Mouse (Mus musculus) heart, postnatal 14 days (tissue): ENCODE data around the gene Mastl. TPM values are rescaled to one million over a fixed set of nuclear protein-coding genes. Genes with fewer than 3 reads are reported as not detected.

ENCODE experiments used
- DNase-seq, 2 experiments: peaks; one replicate each; pipeline ENCODE4 v3.0.0; 2021 to 2022
- intact Hi-C: fragments of 180-260 bp; cut with DNase I; formaldehyde crosslinking; loops from one replicate; pipeline ENCODE4 v1.15.1; 2025
- total RNA-seq, 2 experiments: library from RNA; stranded (reverse); gene quantifications; 2 replicates each; pipeline ENCODE4 v1.2.3; 2021

The Mastl gene
- total RNA-seq, 2 experiments from 2014 or later, result 0.84 to 1.8 TPM

GRCm38 (mm10) chr2:23067552-23068369 is 88.1 kb downstream of the Mastl start, which contains the start of gene Acbd5:
Gene Acbd5 (plus strand): TSS chr2:23068167.
- DNase-seq, result peak; percentile 92 to 93
- intact Hi-C loops, result loop anchor here (1.0 to 5.0 kb wide), 2 partner anchors 27 to 170 kb away; partner anchors contain the start of genes Abi1 and Pdss1

Other genes starting within 250 kb of the Mastl start
- 10 to 100 TPM; 29.0 to 32.6 TPM for gene Abi1, start 115.8 kb downstream of the Mastl start, total RNA-seq
- gene Acbd5, start 87.9 kb downstream of the Mastl start, total RNA-seq, result 10 to 100 TPM; 30.3 to 30.9 TPM
- 10 to 100 TPM; 65.2 to 66.8 TPM for gene Yme1l1, start 345 bp upstream of the Mastl start, total RNA-seq
- gene 4931423N10Rik, start 51.5 kb upstream of the Mastl start, total RNA-seq, result not detected
- not detected for gene Nxph2, start 165.2 kb upstream of the Mastl start, total RNA-seq